Mouse (Mus musculus) liver, embryonic 14.5 days (tissue): ENCODE measurements around the gene Klhl33. TPM values are rescaled to one million over a fixed set of nuclear protein-coding genes. Genes with fewer than 3 reads are reported as not detected.
"Not testable (repeated sequence)": the region's sequence is repeated elsewhere in the genome, so short reads cannot be mapped to it uniquely, and the experiment has no call there.

Source experiments
- ATAC-seq: fragments of 200-750 bp; cut with Nextera tagmentation; 2 replicates; pipeline ENCODE4 v1.8.0; 2017; ENCODE audit warnings: moderate number of reproducible peaks, mild to moderate bottlenecking, moderate library complexity; ENCODE audit not compliant: insufficient read depth
- DNase-seq, 3 experiments: peaks; one replicate each; pipeline ENCODE4 v3.0.0-alpha.2; 2012 to 2013; ENCODE audit warnings: low read depth in 3 of 3, low spot score in 3 of 3
- H3K27ac ChIP-seq: fragments of 300-500 bp; sonication (generic); 2 replicates; pipeline ENCODE4 v1.5.1; 2014; ENCODE audit warnings: moderate library complexity, mild to moderate bottlenecking, control low read depth, inconsistent platforms
- H3K27me3 ChIP-seq: fragments of 300-500 bp; sonication (generic); 2 replicates; pipeline ENCODE4 v1.6.1; 2014; ENCODE audit warnings: mild to moderate bottlenecking, low read length, moderate library complexity; ENCODE audit not compliant: control insufficient read depth, insufficient read depth
- H3K36me3 ChIP-seq: fragments of 300-500 bp; sonication (generic); replicated peaks from 2 replicates; pipeline ENCODE4 v1.6.1; 2014; ENCODE audit warnings: low read depth; ENCODE audit not compliant: control insufficient read depth, insufficient read depth
- H3K4me1 ChIP-seq, 2 experiments: fragments of 200-500 bp in 1 of 2; fragments of 300-500 bp in 1 of 2; sonication (generic) in 1 of 2; replicated peaks; 2 replicates each; pipeline ENCODE4 v1.6.1; 2012 to 2014; ENCODE audit warnings: antibody characterized with exemption in 1 of 2, inconsistent platforms in 1 of 2, low read length in 1 of 2; ENCODE audit not compliant: control insufficient read depth in 2 of 2, insufficient read depth in 2 of 2
- H3K4me2 ChIP-seq: fragments of 300-500 bp; sonication (generic); 2 replicates; pipeline ENCODE4 v1.6.1; 2014; ENCODE audit warnings: low read depth, mild to moderate bottlenecking, control low read depth, moderate library complexity
- H3K4me3 ChIP-seq, 2 experiments: fragments of 200-500 bp in 1 of 2; fragments of 300-500 bp in 1 of 2; sonication (generic) in 1 of 2; 2 replicates each; pipeline ENCODE4 v1.5.1; 2012 to 2014; ENCODE audit warnings: low read depth in 2 of 2, low read length in 2 of 2, mild to moderate bottlenecking in 2 of 2, control low read depth in 1 of 2, inconsistent platforms in 1 of 2, moderate library complexity in 1 of 2; ENCODE audit not compliant: insufficient read depth in 1 of 2
- H3K9ac ChIP-seq: fragments of 300-500 bp; sonication (generic); replicated peaks from 2 replicates; pipeline ENCODE4 v1.6.1; 2014; ENCODE audit warnings: mild to moderate bottlenecking, control low read depth, moderate library complexity
- H3K9me3 ChIP-seq: fragments of 300-500 bp; sonication (generic); 2 replicates; pipeline ENCODE4 v1.6.1; 2016; ENCODE audit warnings: low read length, mixed read lengths; ENCODE audit not compliant: control insufficient read depth
- CTCF ChIP-seq: IDR thresholded peaks from 2 replicates; pipeline ENCODE4 v1.5.1; 2016; ENCODE audit warnings: antibody characterized with exemption, low read depth, control low read depth
- EP300 ChIP-seq: IDR thresholded peaks from 2 replicates; pipeline ENCODE4 v1.6.1; 2016; ENCODE audit warnings: antibody characterized with exemption, low read depth
- WGBS: fragments of 180-500 bp; shearing (Covaris S2); extraction: QIAGEN DNeasy Blood & Tissue Kit; methylation state at CpG from one replicate; pipeline ENCODE4 v1.1.7; 2014; ENCODE audit not compliant: insufficient replicate concordance; 5-methylcytosine and 5-hydroxymethylcytosine counted together
- polyA plus RNA-seq, 2 experiments: library from polyadenylated mRNA; depleted of rRNA in 1 of 2; stranded (reverse) in 1 of 2; unstranded in 1 of 2; fragments of >200 nt; fragmentation: Nextera tagmentation in 1 of 2; extraction: Ambion mirVana in 1 of 2; gene quantifications; 2 replicates each; pipeline versions ENCODE4 v1.2.1 to v1.2.3; 2012 to 2014

Gene Klhl33
- polyA plus RNA-seq, 2 experiments: 0.08 to 0.16 TPM

DNA sequence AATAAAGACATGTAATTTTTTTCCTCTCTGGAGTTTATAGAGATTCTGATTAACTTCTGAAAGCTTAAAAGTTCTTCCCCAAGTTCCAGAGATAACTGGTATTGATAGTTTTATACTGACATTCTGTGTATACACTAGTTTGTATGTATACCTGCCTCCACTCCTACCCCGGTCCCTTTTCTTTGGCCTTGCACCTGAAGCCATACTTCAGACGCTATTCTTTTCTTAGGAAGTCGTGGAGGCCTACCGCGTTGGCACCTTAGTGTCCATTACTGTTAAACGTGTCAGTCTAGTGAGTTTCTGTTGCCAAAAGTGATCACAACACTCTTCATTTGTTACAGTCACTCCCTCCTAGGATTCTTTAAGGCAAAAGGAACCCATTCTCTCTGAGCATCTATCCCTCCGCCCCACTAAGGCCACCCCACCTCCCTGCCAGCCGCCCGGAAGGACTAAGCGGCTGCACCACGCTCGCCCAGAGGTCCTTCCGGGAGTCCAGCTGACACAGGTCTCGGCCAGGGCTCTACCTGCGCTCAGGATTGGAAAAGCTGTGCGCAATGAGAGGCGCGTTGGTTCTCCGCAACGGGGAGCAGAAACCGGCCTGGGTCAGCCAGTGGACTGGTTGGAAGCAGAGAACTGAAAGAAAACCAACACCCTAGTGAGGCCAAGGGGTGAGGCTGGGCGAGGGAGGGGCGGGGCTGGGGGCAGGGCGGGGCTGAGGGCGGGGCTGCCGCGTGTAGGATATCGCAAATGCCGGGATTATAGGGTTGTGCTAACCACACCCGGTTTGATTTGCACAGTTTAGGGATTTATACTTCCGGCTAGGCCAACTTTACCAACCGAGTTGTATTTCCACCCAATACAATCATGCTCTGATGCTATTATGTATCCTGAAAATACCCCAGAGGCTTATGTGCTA, 27.2 kb downstream of the Klhl33 start, which contains the start of gene Tep1:
TSS of gene Tep1 (minus strand) at position 672 of the 916 bp plus-strand sequence.
- no peaks in the 10 kb centered on the region for H3K9me3 ChIP-seq
- peak within 1 kb of the TSS; percentile 61 to 69 for H3K4me3 ChIP-seq
- 4% methylated on average over 32 of the region's 32 CpGs for WGBS

GRCm38 (mm10) chr14:50868656-50869055, 28.7 kb downstream of the Klhl33 start:
- no peak for DNase-seq
- no peaks in the 10 kb centered on the region for H3K36me3 ChIP-seq
- H3K4me3 ChIP-seq: no peak overlapping the region
- WGBS: 74% methylated on average over 5 of the region's 5 CpGs
- no peak overlapping the region for H3K4me2 ChIP-seq
- H3K27ac ChIP-seq: no peak overlapping the region
- H3K27me3 ChIP-seq: no peaks in the 10 kb centered on the region
- peaks cover 0 to 7% of the 10 kb centered on the region in 2 experiments; a peak in 2 of 4 replicates for H3K4me1 ChIP-seq
- H3K9ac ChIP-seq: no peak overlapping the region
- no peak for TF ChIP-seq EP300
- TF ChIP-seq CTCF: no peak
- no peaks in the 10 kb centered on the region for H3K9me3 ChIP-seq
- no peak for ATAC-seq

More for the DNA sequence above, 27.2 kb downstream of the Klhl33 start, which contains the start of gene Tep1:
- Histone ChIP-seq H3K36me3 (no peaks in the 10 kb centered on the region), H3K27ac (no peak within 1 kb of the TSS), H3K4me1 (peaks cover 0 to 11% of the 10 kb centered on the region in 2 experiments; a peak in 2 of 4 replicates), H3K9ac (peak within 1 kb of the TSS; percentile 47), H3K27me3 (no peaks in the 10 kb centered on the region), H3K4me2 (peak within 1 kb of the TSS; percentile 70)
- TF ChIP-seq CTCF (no peak), EP300 (no peak)
- DNase-seq (peak; percentile 31 to 38 (median 32)), ATAC-seq (peak; percentile 89)

- Histone ChIP-seq H3K9ac (no peak overlapping the region), H3K4me2 (no peak overlapping the region), H3K4me1 (peaks cover 0 to 7% of the 10 kb centered on the region in 2 experiments; a peak in 2 of 4 replicates), H3K27me3 (no peaks in the 10 kb centered on the region), H3K9me3 (no peaks in the 10 kb centered on the region), H3K36me3 (no peaks in the 10 kb centered on the region), H3K4me3 (no peak overlapping the region), H3K27ac (no peak overlapping the region)
- TF ChIP-seq EP300 (no peak), CTCF (no peak)
- ATAC-seq (no peak), DNase-seq (no peak)
- WGBS: 45% methylated on average over 4 of the region's 4 CpGs
These were observed 29.1 kb downstream of the Klhl33 start for GRCm38 (mm10) chr14:50868211-50868610.

GRCm38 (mm10) chr14:50866966-50867365, 30.3 kb downstream of the Klhl33 start:
- Histone ChIP-seq H3K27me3 (no peaks in the 10 kb centered on the region), H3K4me1 (peaks cover 0 to 7% of the 10 kb centered on the region in 2 experiments; a peak in 2 of 4 replicates), H3K4me2 (no peak overlapping the region), H3K9ac (no peak overlapping the region), H3K9me3 (no peaks in the 10 kb centered on the region), H3K27ac (no peak overlapping the region), H3K4me3 (no peak overlapping the region), H3K36me3 (no peaks in the 10 kb centered on the region)
- WGBS: 78% methylated on average over 3 of the region's 3 CpGs
- TF ChIP-seq EP300 (no peak), CTCF (no peak)
- no peak for DNase-seq
- ATAC-seq: no peak

- ATAC-seq, H3K27me3 ChIP-seq, H3K36me3 ChIP-seq: not testable (repeated sequence)
These were observed 32.3 kb downstream of the Klhl33 start for GRCm38 (mm10) chr14:50865005-50865404.

More at GRCm38 (mm10) chr14:50865005-50865404, 32.3 kb downstream of the Klhl33 start:
- not testable (repeated sequence) for H3K9me3 ChIP-seq, H3K4me1 ChIP-seq, H3K4me3 ChIP-seq, H3K9ac ChIP-seq, H3K4me2 ChIP-seq, H3K27ac ChIP-seq, DNase-seq
